Mouse (Mus musculus): Measurements from ENCODE around the gene Cep350. TPM values are rescaled to one million over a fixed set of nuclear protein-coding genes. Genes with fewer than 3 reads are reported as not detected.

The Cep350 gene
- 4.0 and 4.2 TPM in 2 replicates for polyA plus RNA-seq (2012; rRNA removed)

DNA sequence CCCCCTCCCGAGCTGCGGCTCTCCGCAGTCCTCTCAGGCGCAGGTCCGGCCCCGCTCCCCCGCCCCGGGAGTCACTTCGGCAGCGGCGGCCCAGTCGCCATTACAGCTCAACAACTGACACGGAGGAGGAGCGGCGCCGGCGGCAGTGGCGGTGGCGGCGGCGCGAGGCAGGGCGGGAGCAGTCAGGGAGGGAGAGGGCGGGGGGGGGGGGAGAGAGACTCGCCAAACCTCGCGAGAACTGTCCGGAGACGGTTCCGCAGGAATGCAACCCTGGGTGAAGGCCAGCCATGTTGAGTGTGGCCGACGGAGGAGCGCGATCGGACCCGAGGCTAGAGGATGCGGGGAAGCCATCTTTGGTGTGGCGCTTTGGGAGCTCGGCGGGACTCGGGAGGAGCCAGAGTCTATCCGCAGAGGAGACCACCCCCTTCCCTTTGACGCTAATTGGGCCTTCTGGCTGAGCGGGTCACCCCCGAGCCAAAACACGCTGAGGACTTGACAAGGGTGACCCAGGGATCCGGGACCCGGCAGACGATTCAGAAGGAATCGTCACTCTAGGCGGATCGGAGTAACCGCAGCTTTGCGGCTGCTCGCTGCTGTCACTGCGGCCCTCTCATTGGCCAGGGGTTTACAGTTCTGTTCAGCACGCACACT lies at the start of gene Cep350:
Gene Cep350, minus strand, starts transcription at position 188 of the 651 bp plus-strand sequence.

GRCm38 (mm10) chr1:155812581-155813499 lies 160.2 kb downstream of the Cep350 start, which contains the start of gene Qsox1:
Qsox1 (minus strand) TSS chr1:155812889.

Other genes with a start within 250 kb of the Cep350 start
- gene Lhx4, start 221.6 kb downstream of the Cep350 start, polyA plus RNA-seq (2012; rRNA removed), result 0.02 TPM in 1 of 2 replicates, not detected in the other
- gene Qsox1, start 160.4 kb downstream of the Cep350 start, polyA plus RNA-seq (2012; rRNA removed), result 176 and 181 TPM in 2 replicates
- gene Tor1aip2, start 62.1 kb upstream of the Cep350 start, polyA plus RNA-seq (2012; rRNA removed), result 58.0 and 98.7 TPM in 2 replicates
- gene Tor1aip1, start 63.2 kb upstream of the Cep350 start, polyA plus RNA-seq (2012; rRNA removed), result 34.3 and 34.7 TPM in 2 replicates
- gene Fam163a, start 231.8 kb upstream of the Cep350 start, polyA plus RNA-seq (2012; rRNA removed), result 0.81 and 0.97 TPM in 2 replicates